Mouse (Mus musculus) liver, adult 2 months (tissue): ENCODE results near the gene Rabl2.

ENCODE experiments used
- CTCF ChIP-seq: fragments of 200-500 bp; IDR thresholded peaks from 2 replicates; pipeline ENCODE4 v1.5.1; 2011; ENCODE audit warnings: low read depth, low read length, control low read depth
- POLR2A ChIP-seq: fragments of 200-500 bp; IDR thresholded peaks from 2 replicates; pipeline ENCODE4 v1.6.1; 2011; ENCODE audit warnings: low read length, control low read depth; ENCODE audit not compliant: insufficient read depth; ENCODE audit errors: extremely low read depth

DNA sequence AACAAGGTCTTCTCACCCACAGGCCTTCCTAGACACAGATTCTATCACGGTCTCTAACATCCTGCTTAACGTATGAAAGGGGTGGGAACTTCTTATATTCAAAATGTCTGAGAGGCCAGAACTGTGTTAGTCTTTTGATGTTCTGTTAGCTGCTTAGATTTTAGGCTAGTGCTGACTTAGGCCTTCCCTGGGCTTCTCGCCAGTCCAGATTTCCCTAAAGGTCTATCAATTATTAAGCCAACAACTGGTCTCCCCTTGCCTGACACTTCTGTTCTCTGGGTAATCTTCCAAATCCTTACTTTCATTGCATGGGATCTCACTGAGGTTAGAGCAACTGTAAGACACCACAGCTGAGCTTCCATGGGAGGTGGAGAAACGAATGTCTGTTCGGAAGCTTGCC lies 2.6 kb downstream of the Rabl2 start:
- TF ChIP-seq CTCF (no peak), POLR2A (no peak)
